Mouse (Mus musculus): ENCODE measurements around the gene Zfp385c.

The Zfp385c gene

DNA sequence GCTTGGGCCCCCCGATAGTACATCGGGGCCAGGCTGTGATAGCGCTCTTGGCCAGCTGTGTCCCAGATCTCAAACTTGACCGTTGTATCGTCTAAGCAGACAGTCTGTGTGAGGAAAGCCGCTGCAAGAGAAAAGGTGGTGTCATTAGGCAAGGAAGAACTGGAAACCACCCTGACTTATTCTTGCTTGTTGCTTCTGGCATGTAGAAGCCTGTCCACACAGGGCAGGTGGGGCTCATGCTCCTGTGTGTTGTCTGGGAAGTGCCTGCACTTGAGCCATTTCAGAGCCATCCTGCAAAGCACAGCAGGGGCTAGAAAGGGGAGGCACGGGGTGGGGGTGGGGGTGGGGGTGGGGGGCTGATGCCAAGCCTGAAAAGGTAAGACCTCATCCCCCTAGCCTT is 26.2 kb upstream of the Zfp385c start:
- no peak for DNase-seq (ENCODE audit: low spot score in 2 of 2)

DNA sequence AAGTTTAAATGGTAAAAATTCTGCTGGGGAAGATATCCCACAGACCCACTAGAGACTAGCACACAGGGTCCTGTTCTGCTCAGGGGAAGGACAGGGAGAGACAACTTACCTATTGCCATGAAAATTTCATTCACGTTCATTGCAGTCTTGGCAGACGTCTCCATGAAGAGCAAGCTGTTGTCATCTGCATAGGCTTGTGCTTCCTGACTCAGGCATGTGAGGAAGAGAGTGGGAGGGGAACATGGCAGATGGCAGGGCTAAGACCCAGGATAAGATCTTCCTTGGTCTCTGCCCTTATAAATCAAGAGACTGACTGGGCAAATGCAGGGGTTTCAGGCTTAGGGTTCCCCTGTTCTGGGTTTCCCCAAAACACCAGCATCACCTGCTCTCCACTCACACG is 24.4 kb upstream of the Zfp385c start:
- no peak for DNase-seq (ENCODE audit: low spot score in 2 of 2)

DNA sequence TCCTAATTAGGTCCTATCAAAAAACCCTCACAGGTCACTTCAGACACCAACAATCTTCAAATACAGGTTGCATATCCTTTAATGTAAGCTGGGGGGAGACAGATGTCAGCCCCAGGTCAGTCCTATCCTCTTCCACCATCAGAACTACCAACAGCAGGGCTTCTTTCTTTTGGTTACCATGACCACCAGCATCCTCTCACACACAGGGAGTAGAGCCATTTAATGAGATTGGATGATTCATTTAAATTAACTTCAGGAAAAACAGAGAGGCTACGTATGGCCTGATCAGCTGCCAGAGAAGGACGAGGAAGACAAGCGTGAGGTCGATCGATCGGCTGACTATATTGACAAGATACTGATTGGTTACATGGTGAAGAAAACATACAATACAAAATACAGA is 22.7 kb upstream of the Zfp385c start:
- DNase-seq (ENCODE audit: low spot score in 2 of 2), result no peak

DNA sequence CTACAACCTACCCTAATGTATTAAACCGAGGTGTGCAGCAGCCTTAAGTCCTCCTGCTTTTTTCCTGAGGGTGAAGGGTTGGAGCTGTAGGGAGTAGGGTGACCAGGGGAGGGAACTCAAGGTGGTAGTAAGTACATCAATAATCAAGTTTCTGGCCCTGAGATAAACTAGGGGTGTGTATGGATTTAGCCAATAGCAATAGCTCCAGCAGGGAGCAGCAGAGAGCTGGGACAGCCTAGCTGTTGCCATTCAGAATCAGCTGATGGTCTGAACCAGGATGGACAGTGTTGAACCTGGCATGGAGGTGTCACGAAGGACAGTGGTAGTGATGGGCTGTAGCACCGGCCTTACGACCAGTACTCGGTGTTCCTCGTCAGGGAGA is 22.3 kb upstream of the Zfp385c start:
- peak; percentile 57 to 76 for DNase-seq (ENCODE audit: low spot score in 2 of 2)

DNA sequence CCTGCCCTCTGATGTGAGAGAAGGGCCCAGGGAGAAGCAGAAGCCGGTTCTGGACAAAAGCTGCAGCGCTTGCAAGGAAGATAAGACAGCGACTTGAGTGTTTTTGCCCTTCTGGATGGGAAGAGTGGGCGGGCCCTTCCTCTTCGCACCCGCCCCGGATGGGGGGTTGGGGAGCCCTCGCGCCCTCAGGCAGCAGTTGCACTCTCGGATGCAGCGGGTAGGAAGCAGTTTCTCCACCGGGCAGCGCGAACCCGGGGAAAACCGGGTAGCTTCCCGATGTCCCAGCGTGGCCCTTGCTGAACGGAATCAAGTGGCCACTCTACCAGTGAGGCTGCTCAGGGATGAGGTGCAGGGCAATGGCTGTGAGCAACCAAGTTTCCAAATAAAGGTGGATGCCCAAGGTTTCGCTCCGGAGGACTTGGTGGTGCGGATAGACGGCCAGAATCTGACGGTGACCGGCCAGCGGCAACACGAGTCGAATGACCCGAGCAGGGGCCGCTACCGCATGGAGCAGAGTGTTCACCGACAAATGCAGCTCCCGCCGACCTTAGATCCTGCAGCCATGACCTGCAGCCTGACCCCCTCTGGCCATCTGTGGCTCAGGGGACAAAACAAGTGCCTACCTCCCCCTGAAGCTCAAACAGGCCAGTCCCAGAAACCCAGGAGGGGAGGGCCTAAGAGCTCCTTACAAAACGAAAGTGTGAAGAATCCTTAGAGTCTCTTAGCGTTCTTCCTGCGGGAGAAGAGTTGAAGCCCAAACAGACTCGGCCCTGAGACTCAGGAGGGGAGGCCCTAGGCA is 21.7 kb upstream of the Zfp385c start, which contains the start of gene Hspb9:
Hspb9 (plus strand) TSS at position 116 of the 799 bp plus-strand sequence.
- peak; percentile 80 to 86 for DNase-seq (ENCODE audit: low spot score in 2 of 2)

DNA sequence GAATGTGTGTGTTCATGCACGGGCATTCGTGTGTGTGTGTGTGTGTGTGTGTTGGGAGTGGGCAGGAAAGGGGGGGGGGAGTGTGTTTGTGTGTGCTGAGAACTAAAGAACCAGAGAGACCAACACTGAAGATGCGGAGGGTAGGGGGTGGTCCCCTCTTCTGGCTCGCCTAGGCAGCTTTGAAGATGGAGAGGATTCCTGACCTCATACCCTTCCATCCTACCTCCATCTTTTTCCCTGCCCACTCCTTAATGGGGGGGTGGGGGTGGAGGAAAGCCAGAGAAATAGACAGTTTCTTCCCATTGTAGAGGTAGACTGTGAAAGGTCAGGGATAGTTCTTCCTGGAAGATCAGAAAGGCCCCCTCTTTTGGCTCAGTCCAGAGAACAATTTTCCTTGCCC is 20.9 kb upstream of the Zfp385c start:
- no peak for DNase-seq (ENCODE audit: low spot score in 2 of 2)

DNA sequence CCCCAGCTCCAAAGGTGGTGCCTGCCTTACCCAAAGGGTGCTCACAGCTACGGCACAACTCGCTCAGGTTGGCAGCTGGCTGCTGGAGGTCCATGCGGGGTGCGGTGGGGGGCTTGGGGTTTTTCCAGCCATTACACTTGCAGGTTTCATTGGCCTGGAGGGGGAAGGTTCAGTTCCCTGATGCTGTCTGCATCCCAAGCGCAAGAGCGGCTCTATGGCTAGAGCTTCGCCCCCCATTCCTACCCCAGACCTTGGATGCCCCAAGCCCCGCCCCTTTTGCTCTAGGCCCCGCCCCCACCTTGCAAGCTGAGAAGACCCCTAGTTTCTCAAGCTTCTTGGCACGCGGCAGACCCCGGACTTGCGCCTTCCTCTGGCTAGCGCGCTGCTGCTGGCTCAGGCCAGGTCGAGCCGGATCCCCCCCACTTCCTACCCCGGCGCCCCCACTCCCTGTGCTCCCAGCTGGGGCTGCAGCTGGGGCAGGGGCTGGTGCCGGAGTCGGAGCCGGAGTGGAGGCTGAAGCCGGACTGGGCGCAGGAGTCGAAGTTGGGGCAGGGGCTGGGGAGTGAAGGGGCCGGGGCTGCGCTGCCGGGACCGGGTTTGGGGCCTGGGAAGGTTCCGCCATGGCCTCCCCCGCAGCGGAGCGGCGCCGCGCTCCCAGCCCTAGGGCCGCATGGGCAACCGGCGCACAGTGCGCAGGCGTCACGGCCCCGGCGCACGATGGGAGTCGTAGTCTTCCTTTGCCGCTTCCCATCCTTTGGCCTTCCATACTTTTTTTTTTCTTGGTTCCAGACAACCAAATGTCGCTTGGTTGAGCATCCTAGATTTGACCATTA is 19.7 kb upstream of the Zfp385c start, which contains the start of gene Kat2a:
Kat2a (minus strand) TSS at position 683 of the 833 bp plus-strand sequence.
- DNase-seq (ENCODE audit: low spot score in 2 of 2), result peak; percentile 50 to 70

DNA sequence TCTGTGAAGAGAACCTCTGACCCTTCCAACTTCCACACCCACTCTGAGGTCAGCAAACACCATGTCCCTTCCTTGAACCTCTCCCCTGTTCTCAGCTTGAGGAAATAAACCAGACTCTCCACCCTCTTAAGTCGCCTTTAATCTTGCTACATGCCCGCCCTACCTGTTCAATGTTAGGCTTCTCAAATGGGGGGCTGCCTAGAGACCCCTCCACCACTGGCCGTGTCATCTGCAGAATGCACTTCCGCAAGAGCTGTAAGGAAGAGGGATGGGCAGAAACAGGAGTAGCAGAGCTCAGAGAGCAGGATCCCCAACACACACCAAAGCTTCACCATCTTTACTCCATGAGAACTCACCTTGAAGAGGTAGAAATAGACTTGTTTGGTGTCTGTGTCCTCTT is 18.7 kb upstream of the Zfp385c start:
- DNase-seq (ENCODE audit: low spot score in 2 of 2), result no peak

DNA sequence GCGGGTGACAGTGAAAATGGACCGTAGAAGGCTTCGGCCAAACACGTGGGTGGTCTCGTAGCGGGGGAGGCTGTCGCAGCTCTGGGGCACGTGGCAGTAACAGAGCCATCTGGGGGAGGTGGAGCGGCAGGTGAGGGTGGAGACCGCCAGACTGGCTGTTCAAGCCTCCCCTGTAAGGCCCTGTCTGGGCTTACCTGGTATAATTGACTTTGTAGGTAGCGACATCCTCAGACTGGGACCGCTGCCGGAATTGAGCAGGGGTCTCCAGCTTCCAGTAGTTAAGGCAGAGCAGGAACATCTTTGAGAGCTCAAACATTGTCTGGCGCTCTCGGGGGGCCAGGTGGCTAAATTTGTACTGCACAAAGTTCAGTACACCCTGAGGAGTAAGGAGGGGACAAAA is 18.3 kb upstream of the Zfp385c start:
- no peak for DNase-seq (ENCODE audit: low spot score in 2 of 2)

DNA sequence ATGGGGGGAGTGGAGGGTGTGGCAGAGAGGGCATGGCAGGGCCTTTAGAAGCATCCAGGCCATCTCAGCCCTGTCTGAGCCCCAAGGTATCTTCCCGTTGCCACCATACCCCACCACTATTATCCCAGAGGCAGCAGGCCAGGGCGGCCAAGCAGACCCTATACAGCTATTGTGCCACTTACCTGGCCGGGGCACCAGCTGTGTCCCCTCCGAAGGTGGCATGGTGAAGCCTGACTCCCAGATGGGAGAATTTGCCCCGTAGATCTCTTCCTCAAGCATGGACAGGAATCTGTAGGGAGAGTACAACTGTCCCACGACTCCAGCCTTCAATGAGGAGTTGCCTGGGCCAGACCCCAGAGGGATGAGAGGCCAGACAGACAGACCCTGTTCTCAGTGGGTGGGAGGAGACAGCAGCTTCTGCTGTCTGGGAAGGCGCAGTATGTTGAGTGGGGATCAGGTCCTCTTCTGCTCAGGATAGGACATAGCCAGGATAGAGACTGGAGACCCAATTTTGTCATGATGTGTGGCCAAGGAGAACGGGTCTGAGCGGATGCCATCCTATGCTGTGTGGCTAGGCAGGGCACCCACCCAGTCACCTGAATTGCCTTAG is 17.1 kb upstream of the Zfp385c start:
- no peak for DNase-seq (ENCODE audit: low spot score in 2 of 2)

DNA sequence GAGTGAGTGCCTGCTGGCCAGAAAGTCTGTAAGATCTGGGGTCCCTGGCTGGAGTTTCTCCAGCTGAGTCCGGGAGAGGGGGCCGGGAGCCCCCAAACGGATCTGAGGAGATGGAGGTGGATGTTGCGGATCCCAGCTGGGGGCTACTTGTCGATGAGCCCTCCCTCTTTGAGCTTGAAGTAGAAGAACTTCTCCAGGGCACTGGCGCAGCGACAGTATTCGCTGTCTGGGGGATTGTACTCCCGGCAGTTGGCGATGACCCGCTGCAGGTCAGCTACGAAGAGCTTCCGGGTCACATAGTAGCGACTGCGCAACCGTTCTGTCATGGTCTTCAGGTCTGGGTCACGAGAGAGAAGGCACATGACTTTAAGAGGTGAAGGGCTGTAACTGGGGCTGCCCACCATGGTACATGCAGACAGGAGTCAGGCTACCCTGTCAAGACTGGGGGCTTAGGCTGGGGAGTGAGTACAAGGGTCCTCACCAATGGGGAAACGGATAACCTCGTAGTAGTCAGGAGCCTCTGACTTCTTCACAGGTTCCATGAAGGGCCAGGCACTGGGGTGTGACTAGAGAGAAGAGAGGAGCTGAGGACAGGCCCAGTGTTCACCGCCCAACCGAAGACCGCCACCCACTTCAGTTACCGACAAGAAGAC is 13.0 kb upstream of the Zfp385c start:
- DNase-seq (ENCODE audit: low spot score in 2 of 2), result no peak

DNA sequence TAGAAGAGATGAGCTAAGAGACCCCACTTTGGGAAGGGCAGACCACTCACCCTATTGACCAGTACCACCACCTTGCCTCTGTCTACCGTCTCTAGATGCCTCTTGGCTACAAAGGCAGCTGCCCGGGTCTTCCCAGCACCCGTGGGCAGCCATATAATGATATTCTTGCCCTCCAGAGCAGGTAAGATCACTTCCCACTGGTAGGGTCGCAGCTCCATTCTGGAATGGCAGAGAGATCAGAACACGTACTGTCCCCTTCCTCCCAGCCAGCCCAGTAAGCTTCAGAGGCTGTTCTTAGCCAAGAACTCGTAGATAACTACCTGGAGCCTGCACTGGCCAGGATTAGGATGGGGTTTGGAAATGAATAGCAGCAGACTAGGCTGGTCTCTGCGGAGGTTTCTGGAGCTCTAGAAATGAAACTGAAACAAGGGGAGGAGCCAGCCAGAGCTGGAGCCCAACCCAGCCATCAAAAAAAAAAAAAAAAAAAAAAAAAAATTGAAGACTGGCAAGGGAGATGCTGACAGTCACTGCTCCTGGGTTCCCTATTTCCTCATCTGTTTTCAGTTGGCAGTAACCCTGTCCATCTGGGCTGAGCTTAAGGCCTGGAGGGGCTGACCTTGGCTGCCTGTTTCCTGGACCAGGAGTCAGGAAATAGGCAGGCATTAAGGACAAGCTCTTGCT is 11.7 kb upstream of the Zfp385c start, which contains the start of gene Dhx58:
Dhx58 (minus strand) TSS at position 421 of the 681 bp plus-strand sequence.
- DNase-seq (ENCODE audit: low spot score in 2 of 2), result no peak

DNA sequence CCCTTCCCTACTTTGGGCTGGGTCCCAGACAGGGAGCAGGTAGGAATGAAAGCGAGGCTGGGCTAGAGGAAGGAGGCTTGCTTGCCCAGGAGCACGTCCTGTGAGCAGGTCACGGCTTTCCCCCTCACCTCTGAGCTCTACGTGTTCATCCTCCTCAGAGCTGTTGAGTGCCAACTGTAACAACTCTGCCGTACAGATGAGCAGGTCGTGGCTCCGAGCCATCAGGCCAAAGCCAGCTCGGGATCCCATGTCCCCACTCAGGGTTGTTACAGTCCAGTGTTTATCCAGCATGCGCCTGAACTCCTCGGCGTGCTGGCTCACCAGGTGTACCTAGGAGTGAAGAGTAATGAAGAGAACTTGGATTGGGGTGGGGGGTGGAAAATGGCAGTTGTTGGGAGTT is 11.1 kb upstream of the Zfp385c start:
- DNase-seq (ENCODE audit: low spot score in 2 of 2), result no peak

DNA sequence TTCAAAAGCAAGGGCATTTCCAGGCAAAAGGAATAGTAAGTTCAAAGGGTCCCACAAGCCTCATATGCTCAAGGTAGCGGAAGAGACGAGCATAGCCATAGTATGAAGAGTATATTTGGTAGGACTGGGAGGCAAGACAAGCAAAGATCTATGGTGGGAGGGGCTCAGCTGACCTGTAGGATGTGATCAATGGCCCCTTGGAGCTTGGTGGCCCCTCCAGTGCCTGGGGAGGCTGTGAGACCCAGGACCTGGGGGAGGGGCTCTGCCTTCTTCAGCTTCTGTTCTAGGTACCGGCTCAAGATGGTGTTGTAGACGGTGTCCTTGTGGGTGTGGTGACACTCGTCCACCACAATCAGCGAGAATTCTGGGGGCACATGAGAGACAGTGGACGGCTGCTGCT is 10.7 kb upstream of the Zfp385c start:
- no peak for DNase-seq (ENCODE audit: low spot score in 2 of 2)

DNA sequence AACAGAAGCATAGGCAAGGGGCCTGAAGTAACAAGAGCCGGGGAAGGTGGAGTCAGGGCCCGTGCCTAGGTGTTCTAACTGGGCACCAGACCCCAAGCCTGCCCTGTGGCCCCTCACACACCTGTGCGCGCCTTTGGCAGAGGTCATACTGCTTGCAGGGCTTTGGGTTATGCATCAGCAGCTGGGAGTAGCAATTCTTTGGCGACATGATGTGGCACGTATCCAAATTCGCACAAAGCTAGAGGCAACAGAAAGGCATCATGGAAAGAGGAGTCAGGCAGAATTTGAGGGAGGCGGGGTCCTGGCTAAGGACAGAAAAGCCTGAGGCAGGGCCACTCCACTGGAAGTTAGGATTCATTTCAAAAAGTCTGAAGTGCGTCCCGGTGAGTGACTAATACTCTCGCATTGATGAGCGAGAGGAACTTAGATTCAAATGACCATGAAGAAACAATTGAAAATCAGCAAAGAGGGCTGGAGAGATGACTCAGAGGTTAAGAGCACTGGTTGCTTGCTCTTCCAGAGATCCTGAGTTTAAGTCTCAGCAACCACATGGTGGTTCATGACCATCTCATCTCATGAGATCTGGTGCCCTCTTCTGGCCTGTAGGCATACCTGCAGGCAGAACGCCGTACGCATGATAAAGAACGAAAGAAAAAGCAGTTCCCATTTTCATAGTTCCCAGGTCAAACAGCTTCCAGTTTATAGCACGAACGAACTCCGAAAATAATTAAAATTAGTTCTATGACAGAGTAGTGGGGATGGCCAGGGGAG is 10.0 kb upstream of the Zfp385c start:
- DNase-seq (ENCODE audit: low spot score in 2 of 2), result peak; percentile 36 to 67

DNA sequence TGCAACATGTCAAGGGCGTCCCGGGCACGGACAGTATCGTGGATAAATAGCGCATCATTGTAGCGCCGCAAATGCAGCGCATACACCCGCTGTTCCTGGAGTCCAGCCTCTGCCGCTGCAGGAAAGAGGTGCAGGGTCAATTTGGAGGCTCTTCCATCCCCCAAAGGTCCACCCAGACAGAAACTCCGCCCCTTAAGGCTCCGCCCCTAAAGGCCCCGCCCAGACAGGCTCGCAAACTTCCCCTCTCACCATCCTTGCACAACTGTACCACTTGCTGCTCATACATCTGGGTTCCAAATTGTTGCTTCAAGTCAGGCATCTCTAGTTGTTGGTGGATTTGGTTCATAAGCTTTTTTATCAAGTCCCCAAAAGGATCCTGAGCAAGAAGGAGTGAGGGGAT is 9.0 kb upstream of the Zfp385c start:
- peak; percentile 28 to 38 for DNase-seq (ENCODE audit: low spot score in 2 of 2)

DNA sequence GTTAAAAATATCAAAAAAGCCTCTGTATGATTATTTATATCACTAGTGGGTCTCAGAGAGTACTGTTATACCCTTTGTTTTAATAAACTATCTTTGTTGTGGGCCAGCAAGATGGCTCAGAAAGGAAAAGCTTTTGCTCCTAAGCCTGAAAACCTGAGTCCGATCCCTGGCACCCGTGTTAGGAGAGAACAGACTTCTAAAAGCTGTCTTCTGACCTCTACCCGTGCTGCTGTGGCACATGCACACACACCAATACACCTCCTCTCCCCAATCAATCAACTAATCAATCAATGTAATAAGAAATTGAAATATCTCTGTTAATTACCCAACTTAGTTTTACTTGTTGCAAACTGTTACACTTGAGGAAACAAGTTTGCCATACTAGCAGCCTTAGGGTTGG is 8.5 kb upstream of the Zfp385c start:
- DNase-seq (ENCODE audit: low spot score in 2 of 2), result no peak

DNA sequence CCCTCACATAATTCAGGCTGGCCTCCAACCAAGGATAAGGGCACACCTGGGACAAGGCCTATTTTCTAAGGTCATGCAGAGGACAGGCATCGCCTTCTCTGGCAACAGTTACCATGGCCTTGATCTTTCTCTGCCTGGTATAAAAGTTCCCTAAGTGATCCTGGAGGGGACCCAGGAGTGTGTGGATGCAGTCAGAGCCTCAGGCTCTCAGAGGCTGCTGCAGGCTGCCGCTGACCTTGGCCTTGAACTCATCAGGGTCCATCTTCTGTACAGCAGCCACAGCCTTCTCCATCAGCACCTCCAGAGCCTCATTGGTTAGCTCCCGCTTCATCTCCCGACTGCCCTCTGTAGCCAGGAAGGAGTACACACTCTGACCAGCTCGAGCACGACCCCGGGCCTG is 5.7 kb upstream of the Zfp385c start:
- no peak for DNase-seq (ENCODE audit: low spot score in 2 of 2)

DNA sequence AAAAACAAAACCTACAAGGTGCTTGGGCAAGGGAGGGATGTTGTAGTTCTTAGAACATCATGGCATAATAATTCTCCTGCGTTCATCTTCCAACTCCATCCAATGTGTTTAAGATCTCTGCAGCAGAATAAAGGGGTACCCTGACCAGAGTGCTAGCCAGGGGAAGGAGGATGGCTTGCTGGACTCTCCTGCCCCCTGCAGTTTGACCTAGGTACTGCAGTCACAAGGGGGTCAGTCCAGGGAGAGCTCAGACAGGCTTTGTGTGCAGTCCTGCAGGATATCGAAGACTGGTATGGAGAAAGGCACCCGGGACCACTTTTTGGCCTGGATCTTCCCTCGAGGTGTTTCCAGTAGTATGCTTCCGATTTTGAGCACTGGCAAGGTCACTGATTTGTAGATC is 2.7 kb upstream of the Zfp385c start:
- peak; percentile 46 to 81 for DNase-seq (ENCODE audit: low spot score in 2 of 2)

DNA sequence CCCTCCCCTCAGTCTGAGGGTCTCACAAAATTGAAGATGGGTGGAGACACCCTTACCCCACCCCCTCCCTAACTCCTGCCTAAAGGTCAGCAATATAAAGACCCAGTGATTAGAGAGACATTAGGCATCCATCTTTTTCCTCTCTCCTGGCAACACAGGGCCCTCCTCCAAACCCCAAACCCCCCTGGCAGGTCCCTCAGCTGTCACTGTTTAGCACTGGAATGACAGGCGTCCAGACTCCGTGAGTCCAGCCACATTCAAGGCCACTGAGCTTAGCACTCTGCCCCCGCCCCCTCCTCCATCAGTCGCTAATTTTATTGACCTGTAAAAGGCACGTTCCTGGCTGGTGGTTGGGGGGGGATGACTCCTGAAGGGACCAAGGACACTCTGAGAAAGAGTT is 899 bp upstream of the Zfp385c start:
- no peak for DNase-seq (ENCODE audit: low spot score in 2 of 2)

DNA sequence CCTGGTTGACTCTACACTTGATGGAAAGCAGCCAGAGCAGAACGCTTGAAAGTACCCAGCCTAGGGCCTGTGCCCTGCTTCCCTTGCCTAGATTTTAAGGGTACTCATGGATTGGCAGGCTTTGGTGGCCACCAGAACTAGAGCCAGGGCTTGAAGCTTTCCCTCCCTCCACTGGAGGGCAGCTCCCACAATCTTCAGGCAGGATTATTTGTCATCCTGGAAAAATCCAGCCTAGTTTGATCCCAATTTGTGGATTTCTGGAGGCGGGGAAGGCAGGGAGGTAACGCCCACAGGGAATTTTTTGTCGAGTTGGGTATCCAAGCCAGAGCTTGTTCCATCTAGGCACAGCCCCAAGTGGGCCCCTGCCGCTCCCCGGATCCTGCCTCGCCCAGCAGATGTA is 1.9 kb downstream of the Zfp385c start:
- no peak for DNase-seq (ENCODE audit: low spot score in 2 of 2)
